Mouse (Mus musculus): ENCODE measurements at regions not wholly inside any gene's neighbourhood (a gene's known extent, or its start where the extent isn't known, plus 50 kb on each side); places are given as distances from the start of the nearest gene placed in this dataset.

DNA sequence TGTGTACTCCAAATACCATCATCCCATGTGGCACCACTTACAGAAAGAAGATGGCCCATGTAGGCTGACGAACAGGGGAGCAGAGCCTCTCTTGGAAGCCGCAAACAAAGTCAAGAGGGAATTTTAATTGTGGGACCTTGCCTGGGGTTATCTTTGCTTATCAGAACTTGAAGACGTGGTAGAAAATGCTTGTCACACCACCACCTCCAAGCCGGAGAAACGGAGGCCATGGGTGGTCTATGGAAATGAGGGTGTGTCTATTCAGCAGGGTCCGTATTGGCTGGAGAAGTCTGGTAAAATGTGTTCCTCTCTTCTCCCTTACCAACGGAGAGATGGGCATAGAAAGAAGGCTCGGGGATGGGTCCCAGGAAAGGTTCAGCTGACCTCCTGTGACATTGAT lies 313.6 kb downstream of the Sox9 start:
- no peak for DNase-seq (ENCODE audit: low spot score)

DNA sequence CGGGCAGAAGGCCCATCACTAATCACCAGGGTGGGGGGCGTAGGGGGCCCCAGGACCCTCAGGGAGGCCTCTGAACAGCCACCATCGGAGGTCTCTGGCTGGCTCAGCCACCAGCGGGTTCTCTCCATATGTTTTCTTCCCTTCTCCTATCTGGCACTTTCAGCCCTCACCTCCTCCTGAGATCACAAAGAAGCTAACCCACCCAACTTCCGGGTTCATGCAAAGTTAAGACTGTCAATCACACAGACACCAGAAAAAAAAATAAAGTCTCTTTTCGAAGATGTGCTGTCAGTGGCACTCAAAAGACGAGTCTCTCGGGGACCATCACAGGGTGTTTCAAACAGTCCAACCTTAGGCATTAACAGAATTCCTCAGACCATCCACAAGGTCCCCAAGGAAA lies 314.2 kb downstream of the Sox9 start:
- DNase-seq (ENCODE audit: low spot score): no peak

DNA sequence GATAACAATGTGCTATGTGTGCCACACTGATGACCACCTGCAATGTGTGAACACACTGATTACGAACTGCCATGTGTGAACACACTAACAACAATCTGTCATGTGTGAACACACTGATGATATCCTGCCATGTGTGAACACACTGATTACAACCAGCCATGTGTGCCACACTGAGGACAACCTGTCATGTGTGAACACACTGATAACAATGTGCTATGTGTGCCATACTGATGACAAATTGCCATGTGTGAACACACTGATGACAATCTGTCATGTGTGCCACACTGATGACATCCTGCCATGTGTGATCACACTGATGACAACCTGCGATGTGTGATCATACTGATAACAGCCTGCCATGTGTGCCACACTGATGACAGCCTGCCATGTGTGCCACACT lies 316.3 kb downstream of the Sox9 start:
- no peak for DNase-seq (ENCODE audit: low spot score)

DNA sequence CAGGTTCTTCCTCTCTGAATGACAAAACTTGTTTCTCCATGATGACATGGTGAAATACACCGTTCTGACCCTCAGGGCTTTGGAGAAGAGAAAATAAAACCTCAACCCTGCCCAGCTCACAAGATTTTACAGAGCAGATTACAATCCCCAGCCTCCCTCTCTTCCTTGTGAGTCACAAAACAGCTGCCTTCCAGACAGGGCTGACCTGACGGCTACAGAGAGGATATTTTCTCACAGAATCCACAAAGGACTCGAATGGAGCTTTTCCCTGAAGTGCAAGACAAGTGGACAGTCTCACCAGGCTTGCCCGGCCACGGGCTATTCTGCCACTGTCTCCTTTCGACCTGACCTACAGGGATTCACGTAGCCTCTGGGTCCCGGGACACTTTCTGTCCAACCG lies 318.8 kb downstream of the Sox9 start:
- DNase-seq (ENCODE audit: low spot score): no peak

DNA sequence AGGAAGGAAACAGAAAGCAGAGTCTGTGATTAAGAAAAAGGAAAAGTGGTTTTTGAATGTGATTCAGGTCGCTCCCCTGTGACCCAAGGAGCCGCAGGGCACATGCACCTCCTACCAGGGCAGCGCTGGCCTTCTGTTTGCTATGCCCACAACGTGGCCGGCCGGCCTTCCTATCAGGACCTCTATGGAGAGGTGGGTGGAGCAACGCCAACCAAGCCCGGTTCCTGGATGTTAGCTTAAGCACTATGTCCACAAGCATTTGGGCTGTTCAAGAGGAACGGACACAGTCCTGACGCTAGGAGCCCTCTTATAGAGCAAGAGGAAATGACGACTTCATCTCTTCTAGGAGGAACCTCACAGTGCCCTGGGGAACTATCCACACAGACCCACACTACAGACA lies 319.5 kb downstream of the Sox9 start:
- DNase-seq (ENCODE audit: low spot score): no peak

DNA sequence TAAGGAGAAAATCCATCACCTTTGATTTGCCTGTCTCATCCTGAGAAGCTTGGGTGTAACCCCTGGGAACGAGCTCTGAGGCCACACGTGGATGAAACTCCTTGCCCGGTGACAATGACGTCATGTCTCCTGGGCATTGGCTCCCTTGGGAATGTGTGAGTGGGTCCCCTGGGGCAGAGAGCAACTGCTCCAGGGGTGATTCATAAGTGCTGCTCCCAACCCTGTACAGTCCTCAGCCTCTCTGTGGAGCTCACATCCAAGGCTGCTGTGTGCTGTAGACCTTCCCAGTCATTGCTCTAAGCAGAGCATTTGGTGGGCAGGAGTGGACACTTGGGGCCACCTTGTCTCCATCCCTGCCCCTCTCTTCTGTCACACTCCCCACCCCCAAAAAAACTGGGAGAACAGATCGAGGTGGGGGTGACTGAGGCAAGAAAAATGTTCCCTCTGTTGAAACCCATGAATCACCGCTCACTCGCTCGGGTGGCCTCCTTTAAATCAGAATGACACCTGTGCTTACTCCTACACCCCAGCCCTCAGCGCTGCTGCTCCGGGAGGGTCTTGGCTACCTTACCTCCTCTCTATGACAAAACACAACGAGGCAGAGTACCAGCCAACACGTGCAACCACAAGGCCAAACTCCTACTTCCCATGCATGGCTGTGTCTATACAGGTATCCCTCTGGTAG lies 321.3 kb downstream of the Sox9 start:
- DNase-seq (ENCODE audit: low spot score): no peak

DNA sequence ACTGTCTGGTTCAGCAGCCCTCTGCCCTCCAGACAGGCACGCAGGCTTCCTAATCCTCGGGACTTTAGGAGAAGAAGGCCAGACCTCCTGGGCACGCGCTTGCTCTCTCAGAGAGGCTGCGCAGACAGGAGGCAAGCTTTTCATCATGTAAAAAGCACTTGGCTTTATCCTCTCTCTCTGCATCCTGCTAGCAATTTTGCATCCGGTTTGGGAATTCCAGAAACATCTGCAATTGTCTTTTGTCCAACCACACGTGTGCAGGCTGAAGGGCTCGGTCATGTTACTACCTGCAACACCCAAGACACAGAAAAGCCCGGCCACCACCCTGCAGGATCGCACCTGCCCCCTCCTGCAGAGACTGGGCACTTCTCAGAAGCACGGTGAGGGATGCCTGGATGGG lies 323.3 kb downstream of the Sox9 start:
- DNase-seq (ENCODE audit: low spot score): no peak

DNA sequence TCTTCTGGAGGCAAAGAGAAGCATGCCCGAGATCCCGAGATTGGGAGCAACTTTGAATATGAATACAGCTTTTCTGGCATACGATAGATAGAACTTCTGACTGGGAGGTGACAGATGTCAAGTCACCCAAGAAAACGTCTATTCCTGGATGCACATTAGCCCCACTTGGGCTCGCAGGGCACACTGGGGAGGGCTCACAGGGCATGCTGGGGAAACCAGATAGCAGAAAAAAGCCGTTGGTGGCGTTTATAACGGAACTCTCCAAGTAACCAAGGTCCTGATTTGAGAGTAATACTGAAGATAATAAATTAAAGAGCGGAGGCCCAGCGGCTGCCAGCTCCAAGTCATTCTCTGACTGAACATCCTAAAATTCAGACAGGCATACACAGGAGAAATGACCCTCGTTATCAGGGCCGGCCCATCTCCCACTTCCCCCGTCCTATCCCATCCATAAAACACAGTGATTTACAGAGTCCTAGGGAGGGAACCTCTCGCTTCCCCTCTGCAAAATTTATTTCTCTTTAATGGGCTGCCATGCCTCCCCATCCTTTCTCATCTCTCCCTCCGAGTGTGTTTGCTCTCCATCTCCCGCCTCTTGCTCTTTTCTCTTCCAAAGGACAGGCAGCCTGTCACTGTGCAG lies 325.3 kb downstream of the Sox9 start:
- no peak for DNase-seq (ENCODE audit: low spot score)

DNA sequence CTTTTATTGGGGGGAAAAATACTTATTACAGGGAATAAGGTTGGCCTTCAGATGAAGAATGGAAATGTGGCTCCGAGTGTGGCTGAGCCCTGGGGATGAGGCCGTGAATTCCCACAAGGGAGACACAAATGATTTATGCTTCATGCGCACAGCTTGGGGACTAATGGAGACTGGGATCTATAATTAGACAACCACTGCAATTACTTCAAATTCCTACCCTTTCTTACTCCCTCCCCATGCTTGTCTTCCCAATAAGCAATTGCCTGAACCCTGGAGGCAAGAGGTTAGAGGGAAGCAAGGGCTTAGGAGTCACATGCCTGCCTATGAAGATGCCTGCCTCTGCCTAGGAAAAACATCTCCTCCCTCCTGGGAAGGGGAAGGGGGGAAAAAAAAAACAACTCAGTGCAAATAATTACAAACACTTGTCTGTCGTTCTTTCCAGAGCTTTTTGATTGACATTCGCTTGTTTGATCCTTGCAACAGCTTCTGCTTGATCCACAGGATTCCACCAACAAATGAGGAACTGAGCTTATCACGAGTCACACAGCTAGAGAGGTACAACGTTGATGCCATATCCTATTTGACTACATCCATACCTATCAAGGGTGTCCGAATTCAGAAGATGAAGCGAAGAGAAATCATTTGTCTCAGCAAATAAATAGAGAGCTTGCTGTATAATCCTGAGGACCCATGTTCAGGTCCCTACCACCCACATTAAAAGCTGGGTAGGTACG lies 326.1 kb downstream of the Sox9 start:
- no peak for DNase-seq (ENCODE audit: low spot score)

DNA sequence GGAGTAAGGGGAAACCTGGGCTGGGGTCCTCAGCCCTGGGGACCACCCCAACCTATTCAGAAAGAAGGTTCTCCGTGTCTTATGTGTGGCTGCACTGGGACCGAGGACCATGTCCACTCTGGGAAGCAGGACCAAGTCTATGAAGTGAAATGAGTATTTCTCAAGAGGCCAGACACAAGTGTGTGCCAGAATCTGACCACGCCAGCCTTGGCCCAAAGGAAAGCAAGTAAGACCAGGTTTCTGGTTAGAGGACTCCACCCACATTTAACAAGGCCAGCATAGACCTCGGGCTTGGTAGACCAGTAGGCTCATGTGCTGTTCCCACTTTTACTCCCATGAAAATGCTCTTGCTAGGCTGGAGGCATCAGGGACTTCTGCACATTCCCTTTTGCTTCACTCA lies 327.1 kb downstream of the Sox9 start:
- no peak for DNase-seq (ENCODE audit: low spot score)

DNA sequence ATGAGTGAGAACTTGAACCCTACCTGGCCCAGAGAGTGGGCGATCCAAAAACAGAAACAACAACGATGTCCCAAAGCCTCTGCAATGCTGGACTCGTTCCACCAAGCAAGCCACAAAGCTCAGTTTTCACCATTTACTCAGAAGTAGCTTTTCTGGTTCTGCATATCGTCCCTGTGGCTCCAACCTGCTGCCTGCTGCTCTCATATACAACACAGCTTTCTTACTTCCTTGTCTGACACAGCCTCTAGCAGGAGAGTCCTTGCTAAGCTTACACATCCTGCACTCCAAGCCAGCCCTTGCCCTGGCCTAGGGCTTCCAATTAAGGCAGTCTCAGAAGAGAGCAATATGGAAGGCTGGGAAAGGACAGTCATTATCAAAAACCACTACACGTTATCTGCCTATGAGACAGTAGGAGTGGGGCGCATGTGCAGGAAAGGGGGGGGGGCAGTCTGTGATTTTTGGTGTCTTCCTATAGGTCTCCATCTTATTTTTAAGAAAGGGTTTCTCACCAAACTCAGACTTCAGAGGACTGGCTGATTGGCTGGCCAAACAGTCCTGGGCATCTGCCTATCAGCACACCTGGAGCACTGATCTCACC lies 331.3 kb downstream of the Sox9 start:
- DNase-seq (ENCODE audit: low spot score): no peak

DNA sequence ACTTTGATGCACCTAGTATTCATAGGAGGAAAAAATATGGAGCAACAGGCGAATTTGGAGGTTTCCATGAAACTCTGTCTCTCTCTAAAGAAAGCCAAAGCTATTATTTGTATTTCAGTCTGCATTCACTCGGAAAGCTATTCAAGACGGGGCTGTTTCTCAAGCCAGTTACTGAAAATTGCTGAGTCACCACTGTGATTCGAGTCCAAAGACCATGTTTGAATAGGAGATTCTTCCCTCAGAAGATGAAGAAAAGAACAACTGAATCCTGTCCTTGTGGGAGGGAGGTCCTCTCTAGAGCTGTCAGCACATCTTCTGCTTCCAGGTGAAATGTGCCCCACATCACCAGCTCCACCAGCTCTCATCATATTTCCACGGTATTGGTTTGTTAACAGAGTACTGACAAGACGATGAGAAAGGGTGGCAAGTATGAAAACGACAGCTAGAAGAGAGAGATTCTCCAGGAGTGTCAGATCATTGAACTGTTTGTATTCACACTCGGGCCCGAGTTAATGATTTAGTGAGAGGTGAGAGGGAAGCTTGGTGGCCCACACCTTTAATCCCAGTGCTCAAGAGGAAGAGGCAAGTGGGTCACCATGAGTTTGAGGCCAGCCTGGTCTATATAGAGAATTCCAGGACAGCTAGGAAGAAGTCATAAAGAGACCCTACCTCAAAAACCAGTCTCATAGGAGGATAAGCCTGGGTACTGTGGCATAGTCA lies 335.3 kb downstream of the Sox9 start:
- no peak for DNase-seq (ENCODE audit: low spot score)

DNA sequence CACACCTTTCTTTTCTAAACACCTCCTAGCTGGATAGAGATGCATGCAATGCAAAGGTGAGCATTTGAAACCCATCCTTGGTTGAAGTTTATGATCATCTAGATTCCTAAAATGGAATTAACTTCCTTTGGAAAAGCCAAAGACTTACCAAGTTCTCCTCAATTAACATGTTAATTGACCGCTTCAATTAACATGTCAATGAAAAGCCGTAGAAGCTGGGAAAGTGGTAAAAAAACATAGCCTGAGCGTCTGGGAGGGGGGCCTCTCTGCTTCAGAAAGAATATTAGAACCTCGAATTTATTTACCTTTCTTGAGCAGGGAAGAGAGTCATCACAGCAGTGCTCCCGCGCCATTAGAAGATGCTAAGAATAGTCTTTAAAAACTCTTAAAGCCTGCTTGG lies 338.5 kb downstream of the Sox9 start:
- no peak for DNase-seq (ENCODE audit: low spot score)

DNA sequence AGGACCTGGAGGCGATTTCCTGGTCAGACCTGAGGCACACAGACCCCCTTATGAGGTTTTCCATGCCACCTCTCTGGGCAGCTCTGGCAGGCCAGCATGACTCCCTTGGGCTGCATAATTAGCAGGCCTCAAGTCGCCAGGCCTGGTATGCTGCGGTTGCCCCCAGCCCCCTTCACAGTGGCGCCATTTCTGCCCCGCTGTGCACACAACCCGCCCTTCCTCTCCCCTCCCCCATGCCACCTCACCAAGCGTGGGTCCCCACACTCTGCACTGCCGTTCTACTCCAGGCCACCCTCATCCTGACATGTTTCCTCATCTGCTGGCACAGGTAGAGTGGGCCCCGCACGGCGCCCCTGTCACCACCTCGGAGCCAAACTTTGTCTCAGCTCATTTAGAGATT lies 339.3 kb downstream of the Sox9 start:
- no peak for DNase-seq (ENCODE audit: low spot score)

DNA sequence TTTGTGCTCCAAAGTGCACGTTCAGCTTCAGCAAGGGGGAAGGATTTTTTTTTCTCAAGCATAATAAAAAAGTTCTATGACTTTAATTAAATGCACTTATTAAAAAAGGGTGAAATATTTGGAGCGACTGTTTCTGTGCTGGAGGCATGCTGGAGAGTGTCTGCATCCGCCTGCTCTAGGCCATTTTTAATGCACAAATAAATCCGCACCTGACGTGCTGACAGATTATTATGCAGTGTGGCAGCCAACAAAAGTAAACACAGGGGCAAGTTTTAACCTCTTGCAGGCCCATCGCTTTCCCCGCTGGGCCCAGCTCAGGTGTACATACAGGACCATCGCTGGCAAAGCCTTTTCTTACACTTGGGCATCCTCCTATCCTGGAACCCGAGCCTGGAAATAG lies 340.1 kb downstream of the Sox9 start:
- DNase-seq (ENCODE audit: low spot score): no peak

DNA sequence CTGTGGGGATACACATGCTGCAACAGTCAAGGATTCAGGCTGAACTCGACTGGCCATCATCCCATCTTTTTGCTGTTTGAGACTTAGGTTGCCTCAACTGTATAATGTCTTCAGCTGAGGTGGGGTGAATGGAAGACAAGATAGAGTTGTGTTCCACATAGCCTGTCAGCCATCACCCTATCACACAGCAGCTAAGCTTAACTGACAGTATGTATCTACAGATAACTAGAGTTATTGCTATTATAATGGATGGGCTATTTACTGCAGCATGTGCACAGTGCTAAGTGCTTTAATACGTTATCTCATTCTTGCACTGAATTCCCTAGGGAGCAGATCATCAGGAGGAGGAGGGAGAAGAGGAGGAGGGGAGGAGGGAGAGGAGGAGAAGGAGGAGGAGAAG lies 340.9 kb downstream of the Sox9 start:
- DNase-seq (ENCODE audit: low spot score): no peak

DNA sequence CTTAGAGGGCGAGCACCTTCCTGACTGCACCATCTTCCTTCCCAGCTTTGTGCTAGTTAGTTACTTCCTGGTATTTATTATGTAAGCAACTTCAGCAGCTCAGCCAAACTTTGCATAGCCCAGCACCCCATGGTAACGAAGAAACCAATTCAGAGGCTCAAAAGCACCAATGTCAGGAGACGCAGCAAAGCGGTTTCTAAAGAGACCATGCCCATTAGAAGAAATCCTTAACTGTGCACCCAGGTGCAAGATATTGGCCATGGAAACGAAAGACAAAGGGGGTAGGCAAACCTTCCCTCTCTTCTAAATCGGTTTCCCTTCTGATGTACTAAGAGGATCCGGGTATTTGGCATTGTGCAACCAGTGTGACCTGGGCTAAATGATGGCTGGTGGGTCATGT lies 343.8 kb downstream of the Sox9 start:
- no peak for DNase-seq (ENCODE audit: low spot score)

DNA sequence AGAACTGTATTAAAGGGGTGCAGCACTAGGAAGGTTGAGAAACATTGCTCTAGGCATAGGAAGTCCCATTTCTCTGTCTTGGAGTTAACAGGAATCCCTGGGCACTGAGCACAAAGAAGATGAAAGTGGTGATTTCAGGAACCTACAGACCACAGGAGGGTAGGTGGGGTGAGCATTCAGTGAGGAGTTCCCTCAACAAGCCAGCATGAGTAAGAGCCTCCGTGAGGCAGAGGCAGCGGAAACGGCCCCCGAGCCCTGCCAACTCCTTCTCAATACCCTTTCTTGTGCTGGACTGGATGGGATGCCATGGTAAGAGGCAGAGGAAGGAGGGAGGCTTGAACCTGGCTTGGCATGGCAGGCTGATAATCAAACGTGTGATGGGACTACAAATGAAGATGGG lies 347.2 kb downstream of the Sox9 start:
- DNase-seq (ENCODE audit: low spot score): no peak

DNA sequence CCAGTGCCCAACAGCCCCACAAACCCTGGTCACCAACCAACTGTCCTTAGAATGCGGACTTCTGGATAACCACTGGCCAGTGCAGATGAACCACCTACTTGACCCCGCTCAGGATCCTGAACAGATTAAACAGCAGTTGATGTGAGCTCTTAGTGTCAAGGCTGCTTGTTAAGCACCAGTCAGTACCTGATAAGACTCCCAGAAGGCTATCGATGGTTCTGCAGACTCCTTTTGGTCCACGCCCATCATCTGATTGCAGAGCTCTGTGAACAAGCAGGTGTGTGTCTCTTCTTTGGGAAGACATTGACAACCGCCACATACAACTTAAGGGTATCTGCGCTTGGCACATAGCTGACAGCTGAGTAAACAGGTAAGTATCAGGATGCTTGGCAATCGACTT lies 348.0 kb downstream of the Sox9 start:
- DNase-seq (ENCODE audit: low spot score): no peak

DNA sequence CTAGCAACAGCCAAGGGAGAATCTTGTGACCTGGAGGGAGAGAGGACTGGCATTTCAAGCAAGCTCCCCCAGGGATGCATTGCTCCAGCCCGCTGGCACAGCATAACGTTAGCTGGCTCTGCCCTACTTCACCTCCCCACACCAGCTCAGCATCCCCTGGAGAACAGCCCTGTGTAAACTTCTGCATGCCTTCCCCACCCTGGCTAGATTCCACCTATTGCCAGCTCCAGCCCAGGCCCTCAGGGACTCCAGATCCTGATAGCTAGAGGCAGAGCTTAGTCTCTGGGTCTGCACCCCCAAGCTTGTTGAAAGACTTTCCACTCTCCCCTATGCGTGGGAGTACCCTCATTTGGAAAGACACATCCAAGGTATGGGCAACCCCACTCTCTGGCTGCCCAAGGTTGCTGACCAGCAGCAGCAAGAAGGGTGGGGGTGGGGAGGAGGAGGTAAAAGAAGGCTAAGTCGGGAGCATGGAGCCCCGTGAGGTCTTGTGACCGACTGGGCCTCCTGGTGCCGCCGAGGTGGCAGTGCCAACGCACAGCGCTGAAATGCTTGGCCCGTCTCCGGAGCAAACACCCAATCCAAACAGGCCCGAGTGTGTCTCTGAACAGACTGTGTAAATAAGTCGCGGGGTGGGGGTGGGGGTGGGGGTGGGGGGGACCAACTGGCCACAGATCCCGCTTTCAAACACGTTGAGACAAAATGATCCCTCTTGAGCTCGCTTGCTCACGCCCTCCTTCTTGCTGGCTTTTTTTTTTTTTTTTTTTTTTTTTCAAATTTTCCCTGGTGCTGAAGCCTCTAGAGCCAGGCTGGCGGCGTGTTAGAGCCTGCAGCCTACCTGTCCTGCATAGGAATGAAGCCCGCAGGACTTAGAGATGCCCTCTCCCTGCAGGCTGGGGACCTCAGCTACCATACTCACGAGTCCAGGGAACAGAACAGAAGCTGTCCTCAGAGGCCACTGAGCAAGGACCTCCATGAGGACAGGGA lies 350.3 kb downstream of the Sox9 start:
- no peak for DNase-seq (ENCODE audit: low spot score)

DNA sequence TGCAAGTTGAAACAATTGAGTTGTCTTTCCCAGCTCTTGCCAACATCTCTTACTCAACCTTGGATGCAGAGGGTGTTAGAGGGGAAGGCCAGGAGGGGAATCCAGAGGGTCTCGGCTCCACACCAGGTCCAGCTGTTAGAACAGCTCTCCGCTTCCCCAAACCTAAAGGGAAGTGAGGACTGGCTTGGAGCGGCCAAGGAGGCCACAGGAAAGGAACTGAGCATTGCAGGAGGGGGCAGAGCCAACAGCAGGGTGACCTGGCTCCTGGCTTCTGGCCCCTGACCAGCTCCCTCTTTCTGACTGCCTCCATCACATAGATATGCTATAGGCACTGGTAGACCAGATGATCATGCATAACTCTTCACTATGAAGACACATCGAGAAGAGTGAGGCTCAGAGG lies 351.4 kb downstream of the Sox9 start:
- no peak for DNase-seq (ENCODE audit: low spot score)
